Mouse (Mus musculus): ENCODE measurements around the gene Eif4ebp2. TPM values are rescaled to one million over a fixed set of nuclear protein-coding genes. Genes with fewer than 3 reads are reported as not detected.

Gene Eif4ebp2
- polyA plus RNA-seq, 1 experiment from 2014 or later: 40.7 TPM

DNA sequence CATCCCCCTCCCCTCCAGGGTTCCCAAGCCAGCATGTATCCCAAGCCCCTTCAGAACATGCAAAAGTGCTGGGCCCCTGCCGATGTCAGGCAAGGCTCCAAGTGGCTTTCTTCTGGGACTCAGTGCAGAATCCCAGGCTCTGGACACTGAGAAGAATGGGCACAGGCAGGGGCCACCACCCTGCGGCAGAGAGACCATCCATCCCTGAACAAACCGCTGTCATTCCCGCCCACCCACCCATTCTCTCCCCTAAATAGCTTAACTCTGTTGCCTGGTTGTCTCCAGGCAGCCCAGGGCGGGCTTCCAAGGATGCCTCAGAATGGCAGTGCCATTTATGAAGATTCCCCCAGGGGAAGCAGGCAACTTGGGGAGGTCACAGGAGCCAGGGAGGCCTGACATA is 63.4 kb downstream of the Eif4ebp2 start:
- WGBS: 61% methylated on average over 5 of the region's 5 CpGs
- no peak for ATAC-seq (ENCODE audit: insufficient read depth, low FRiP score)
- no peaks in the 10 kb centered on the region for H3K27me3 ChIP-seq (ENCODE audit: control insufficient read depth, insufficient read depth, low read length)
- H3K27ac ChIP-seq (ENCODE audit: low read length): no peak overlapping the region
- no peaks in the 10 kb centered on the region for H3K36me3 ChIP-seq (ENCODE audit: control insufficient read depth, insufficient read depth, low read length)
- H3K4me3 ChIP-seq (replicated peaks; ENCODE audit: low read length): no peak overlapping the region
- no peak overlapping the region for H3K9ac ChIP-seq (ENCODE audit: low read length)
- no peaks in the 10 kb centered on the region for H3K9me3 ChIP-seq (replicated peaks; ENCODE audit: control insufficient read depth, low read length)
- no peak overlapping the region for H3K4me2 ChIP-seq (ENCODE audit: low read depth, low read length)
- peaks cover 6% of the 10 kb centered on the region for H3K4me1 ChIP-seq (ENCODE audit: control insufficient read depth, insufficient read depth, low read length)

DNA sequence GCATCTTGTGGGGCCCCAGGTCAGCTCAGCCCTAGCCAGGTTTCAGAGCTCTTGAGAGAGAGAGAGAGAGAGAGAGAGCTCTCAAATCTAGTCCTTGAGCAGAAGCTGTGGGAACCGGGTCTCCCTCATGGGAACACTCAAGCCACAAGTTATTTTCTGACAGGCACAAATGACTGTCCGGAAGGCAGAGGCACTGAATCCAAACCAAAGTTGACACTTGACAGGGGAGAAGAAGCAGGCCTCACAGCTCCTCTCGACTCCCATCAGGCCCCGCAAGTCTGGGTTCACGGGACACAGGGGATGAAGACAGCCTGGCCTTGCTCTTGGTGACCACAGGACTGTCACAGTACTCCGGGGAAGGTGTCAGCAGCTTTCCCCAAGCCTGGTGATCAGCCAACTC is 66.2 kb downstream of the Eif4ebp2 start:
- Histone ChIP-seq H3K27me3 (ENCODE audit: control insufficient read depth, insufficient read depth, low read length) (no peaks in the 10 kb centered on the region), H3K4me1 (ENCODE audit: control insufficient read depth, insufficient read depth, low read length) (peaks cover 14% of the 10 kb centered on the region), H3K27ac (ENCODE audit: low read length) (no peak overlapping the region), H3K9me3 (replicated peaks; ENCODE audit: control insufficient read depth, low read length) (no peaks in the 10 kb centered on the region), H3K4me3 (replicated peaks; ENCODE audit: low read length) (no peak overlapping the region), H3K4me2 (ENCODE audit: low read depth, low read length) (no peak overlapping the region), H3K36me3 (ENCODE audit: control insufficient read depth, insufficient read depth, low read length) (no peaks in the 10 kb centered on the region), H3K9ac (ENCODE audit: low read length) (no peak overlapping the region)
- WGBS: 37% methylated on average over 6 of the region's 6 CpGs
- ATAC-seq (ENCODE audit: insufficient read depth, low FRiP score): no peak

DNA sequence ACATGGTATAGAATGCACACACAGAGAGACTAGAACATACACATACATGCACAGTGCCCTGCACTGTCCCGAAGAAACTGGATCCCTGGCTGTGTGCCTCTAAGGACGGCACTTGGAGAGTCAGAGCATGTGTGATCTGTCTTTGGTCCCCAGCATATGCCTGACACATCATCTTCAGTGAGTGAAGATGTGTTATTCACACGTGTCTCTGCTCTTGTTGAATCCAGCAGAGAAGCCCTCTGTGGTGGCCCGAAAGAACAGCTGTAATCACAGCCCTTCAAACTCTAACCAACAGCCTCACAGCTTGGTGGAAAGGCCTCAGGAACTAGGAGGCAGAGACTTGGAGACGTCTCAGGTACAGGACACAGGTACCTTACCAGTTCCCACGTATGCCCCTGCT is 67.3 kb downstream of the Eif4ebp2 start:
- no peaks in the 10 kb centered on the region for H3K9me3 ChIP-seq (replicated peaks; ENCODE audit: control insufficient read depth, low read length)
- no peak overlapping the region for H3K4me2 ChIP-seq (ENCODE audit: low read depth, low read length)
- no peak for ATAC-seq (ENCODE audit: insufficient read depth, low FRiP score)
- H3K36me3 ChIP-seq (ENCODE audit: control insufficient read depth, insufficient read depth, low read length): no peaks in the 10 kb centered on the region
- H3K4me3 ChIP-seq (replicated peaks; ENCODE audit: low read length): no peak overlapping the region
- no peak overlapping the region for H3K27ac ChIP-seq (ENCODE audit: low read length)
- H3K27me3 ChIP-seq (ENCODE audit: control insufficient read depth, insufficient read depth, low read length): no peaks in the 10 kb centered on the region
- WGBS: 75% methylated on average over 6 of the region's 6 CpGs
- H3K4me1 ChIP-seq (ENCODE audit: control insufficient read depth, insufficient read depth, low read length): peaks cover 20% of the 10 kb centered on the region
- no peak overlapping the region for H3K9ac ChIP-seq (ENCODE audit: low read length)

DNA sequence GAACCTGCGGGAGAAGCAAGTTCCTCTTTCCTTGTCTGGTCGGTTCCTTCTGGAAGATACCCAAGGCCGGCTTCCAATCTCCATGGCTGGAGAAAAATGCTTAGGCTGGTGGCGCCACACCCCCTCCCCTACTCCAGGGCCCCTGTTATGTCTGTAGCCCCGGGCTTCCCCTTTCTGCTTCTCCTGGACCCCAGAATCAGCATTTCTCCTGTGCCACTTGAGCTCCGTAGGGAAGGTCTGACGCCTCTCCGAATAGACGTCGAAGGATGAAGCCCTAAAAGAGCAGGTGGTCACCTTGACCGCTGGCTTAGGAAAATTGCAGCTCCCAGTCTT is 68.8 kb downstream of the Eif4ebp2 start:
- ATAC-seq (ENCODE audit: insufficient read depth, low FRiP score): no peak; the same call in 1 of the 2 replicates
- H3K4me1 ChIP-seq (ENCODE audit: control insufficient read depth, insufficient read depth, low read length): peaks cover 26% of the 10 kb centered on the region

DNA sequence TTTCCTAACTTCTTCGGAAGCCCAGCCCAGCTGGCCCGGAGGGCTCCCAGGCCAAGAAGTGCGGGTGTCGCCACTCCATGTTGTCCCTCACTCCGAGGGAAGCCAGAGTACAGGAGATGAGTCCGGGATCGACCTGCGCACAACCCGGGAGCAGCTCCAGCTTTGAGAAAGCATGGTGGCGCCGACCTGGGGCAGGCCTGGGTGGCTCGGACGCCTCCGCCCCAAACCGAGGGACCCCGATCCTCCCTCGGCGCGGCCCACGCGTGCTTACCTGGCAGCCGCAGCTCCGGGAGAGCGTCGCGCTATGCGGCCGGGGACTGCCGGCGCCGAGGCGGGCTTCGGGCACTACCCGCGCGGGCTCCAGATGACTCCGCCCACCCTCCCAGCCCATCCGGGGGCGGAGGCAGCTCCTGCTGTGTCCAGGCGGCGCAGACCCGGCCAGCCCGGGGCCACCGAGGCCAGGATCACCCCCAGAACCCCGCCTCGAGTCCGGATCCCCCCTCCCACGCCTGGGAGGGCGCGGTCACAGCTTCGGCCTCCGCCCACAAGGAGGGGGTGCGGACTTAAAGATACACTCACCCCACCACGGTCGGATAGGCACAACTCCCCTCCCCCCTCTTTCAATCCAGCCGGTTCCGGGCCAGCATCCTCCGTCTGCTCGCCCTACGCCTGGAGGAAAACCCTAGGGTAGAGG is 69.3 kb downstream of the Eif4ebp2 start, which contains the start of gene Pald1:
Gene Pald1, minus strand, starts transcription at position 510 of the 694 bp plus-strand sequence.
- H3K4me1 ChIP-seq (ENCODE audit: control insufficient read depth, insufficient read depth, low read length): peaks cover 26% of the 10 kb centered on the region
- H3K27ac ChIP-seq (ENCODE audit: low read length): 0 out of 2 replicates have a peak within 1 kb of the TSS, but pooled peaks have one; percentile 21
- no peaks in the 10 kb centered on the region for H3K36me3 ChIP-seq (ENCODE audit: control insufficient read depth, insufficient read depth, low read length)
- H3K27me3 ChIP-seq (ENCODE audit: control insufficient read depth, insufficient read depth, low read length): no peaks in the 10 kb centered on the region
- WGBS: under 1% methylated on average over 56 of the region's 60 CpGs
- peak within 1 kb of the TSS; percentile 80 for H3K4me2 ChIP-seq (ENCODE audit: low read depth, low read length)
- peak; percentile 85 for ATAC-seq (ENCODE audit: insufficient read depth, low FRiP score)
- peak within 1 kb of the TSS; percentile 58 for H3K4me3 ChIP-seq (replicated peaks; ENCODE audit: low read length)
- H3K9me3 ChIP-seq (replicated peaks; ENCODE audit: control insufficient read depth, low read length): no peaks in the 10 kb centered on the region
- H3K9ac ChIP-seq (ENCODE audit: low read length): peak within 1 kb of the TSS; percentile 83

More for the DNA sequence above, 68.8 kb downstream of the Eif4ebp2 start:
- Histone ChIP-seq H3K9ac (ENCODE audit: low read length) (peak overlapping the region; percentile 83), H3K4me2 (ENCODE audit: low read depth, low read length) (peak overlapping the region; percentile 80), H3K36me3 (ENCODE audit: control insufficient read depth, insufficient read depth, low read length) (no peaks in the 10 kb centered on the region), H3K27me3 (ENCODE audit: control insufficient read depth, insufficient read depth, low read length) (no peaks in the 10 kb centered on the region), H3K4me3 (replicated peaks; ENCODE audit: low read length) (peak overlapping the region; percentile 58), H3K9me3 (replicated peaks; ENCODE audit: control insufficient read depth, low read length) (no peaks in the 10 kb centered on the region), H3K27ac (ENCODE audit: low read length) (0 out of 2 replicates have a peak overlapping the region, but pooled peaks have one; percentile 21)
- WGBS: 5% methylated on average over 11 of the region's 11 CpGs

DNA sequence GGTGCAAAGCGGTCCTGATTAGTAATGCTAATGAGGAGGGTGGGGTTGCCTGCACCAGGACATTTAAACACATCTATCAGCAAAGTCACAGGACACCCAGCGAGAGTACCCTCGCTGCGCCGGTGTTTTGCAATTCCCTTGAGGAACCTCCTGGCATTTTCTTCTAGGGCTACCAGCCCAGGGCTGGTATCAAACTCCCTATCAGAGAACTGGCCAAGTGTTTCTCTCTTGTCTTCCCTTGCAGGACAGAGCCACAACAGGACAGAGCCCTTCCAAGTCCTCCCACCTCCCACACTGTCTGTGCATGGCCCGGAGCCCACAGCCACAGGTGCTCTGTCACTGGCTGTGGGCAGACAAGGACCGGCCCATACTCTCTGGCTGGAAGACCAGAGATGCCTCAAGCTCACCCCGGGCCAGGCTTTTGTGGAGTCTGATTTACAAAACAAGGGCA is 70.2 kb downstream of the Eif4ebp2 start:
- H3K27me3 ChIP-seq (ENCODE audit: control insufficient read depth, insufficient read depth, low read length): no peaks in the 10 kb centered on the region
- peak overlapping the region; percentile 80 for H3K4me2 ChIP-seq (ENCODE audit: low read depth, low read length)
- no peaks in the 10 kb centered on the region for H3K36me3 ChIP-seq (ENCODE audit: control insufficient read depth, insufficient read depth, low read length)
- 5% methylated on average over 8 of the region's 8 CpGs for WGBS
- peak overlapping the region; percentile 58 for H3K4me3 ChIP-seq (replicated peaks; ENCODE audit: low read length)
- no peak overlapping the region for H3K27ac ChIP-seq (ENCODE audit: low read length)
- H3K9ac ChIP-seq (ENCODE audit: low read length): peak overlapping the region; percentile 83
- ATAC-seq (ENCODE audit: insufficient read depth, low FRiP score): no peak
- no peaks in the 10 kb centered on the region for H3K9me3 ChIP-seq (replicated peaks; ENCODE audit: control insufficient read depth, low read length)
- H3K4me1 ChIP-seq (ENCODE audit: control insufficient read depth, insufficient read depth, low read length): peaks cover 26% of the 10 kb centered on the region

DNA sequence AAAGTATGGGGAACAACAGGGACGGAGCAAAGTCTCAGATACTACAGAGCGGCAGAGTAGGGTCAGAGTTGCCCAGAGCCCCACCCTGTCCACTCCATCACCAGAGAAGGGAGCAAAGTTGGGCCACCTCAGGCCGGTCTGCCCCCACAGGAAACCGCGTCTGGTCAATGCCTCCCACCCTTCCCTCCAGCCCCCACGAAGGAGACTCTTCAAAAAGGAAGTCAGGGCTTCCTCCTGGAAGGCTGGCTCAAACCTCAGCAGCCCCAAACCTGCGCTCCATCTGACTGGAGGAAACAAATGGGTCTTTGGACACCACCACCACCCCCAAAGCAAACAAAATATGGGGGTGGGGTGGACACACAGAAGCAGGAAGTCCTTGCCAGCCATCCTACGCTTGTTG is 70.6 kb downstream of the Eif4ebp2 start:
- Histone ChIP-seq H3K4me1 (ENCODE audit: control insufficient read depth, insufficient read depth, low read length) (peaks cover 26% of the 10 kb centered on the region), H3K4me2 (ENCODE audit: low read depth, low read length) (peak overlapping the region; percentile 80), H3K9me3 (replicated peaks; ENCODE audit: control insufficient read depth, low read length) (no peaks in the 10 kb centered on the region), H3K27ac (ENCODE audit: low read length) (no peak overlapping the region; the same call in 1 of the 2 replicates), H3K4me3 (replicated peaks; ENCODE audit: low read length) (peak overlapping the region; percentile 58), H3K27me3 (ENCODE audit: control insufficient read depth, insufficient read depth, low read length) (no peaks in the 10 kb centered on the region), H3K9ac (ENCODE audit: low read length) (peak overlapping the region; percentile 14; the same call in 1 of the 2 replicates), H3K36me3 (ENCODE audit: control insufficient read depth, insufficient read depth, low read length) (no peaks in the 10 kb centered on the region)
- no peak for ATAC-seq (ENCODE audit: insufficient read depth, low FRiP score)
- 22% methylated on average over 8 of the region's 8 CpGs for WGBS

DNA sequence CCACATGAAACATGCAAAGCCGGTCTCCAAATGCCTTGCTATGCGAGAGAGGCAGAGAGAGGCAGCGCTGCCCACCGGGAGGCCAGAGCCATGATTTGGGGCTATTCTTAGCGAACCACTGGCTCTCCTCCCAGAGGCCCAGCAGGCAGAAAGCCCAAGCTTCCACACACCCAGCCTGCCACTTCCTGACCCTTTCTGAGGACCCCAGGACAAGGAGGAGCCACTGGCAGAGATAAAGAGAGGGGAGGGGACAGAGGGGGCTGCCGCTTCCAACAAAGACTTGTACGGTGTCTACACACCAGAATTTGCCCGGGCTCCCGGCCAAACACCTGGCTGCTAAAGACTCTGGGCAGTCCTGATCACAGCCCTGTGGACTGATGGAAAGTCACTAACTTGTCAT is 72.3 kb downstream of the Eif4ebp2 start:
- H3K4me2 ChIP-seq (ENCODE audit: low read depth, low read length): peak overlapping the region; percentile 80
- peaks cover 27% of the 10 kb centered on the region for H3K4me1 ChIP-seq (ENCODE audit: control insufficient read depth, insufficient read depth, low read length)
- peak overlapping the region; percentile 21 for H3K27ac ChIP-seq (ENCODE audit: low read length)

DNA sequence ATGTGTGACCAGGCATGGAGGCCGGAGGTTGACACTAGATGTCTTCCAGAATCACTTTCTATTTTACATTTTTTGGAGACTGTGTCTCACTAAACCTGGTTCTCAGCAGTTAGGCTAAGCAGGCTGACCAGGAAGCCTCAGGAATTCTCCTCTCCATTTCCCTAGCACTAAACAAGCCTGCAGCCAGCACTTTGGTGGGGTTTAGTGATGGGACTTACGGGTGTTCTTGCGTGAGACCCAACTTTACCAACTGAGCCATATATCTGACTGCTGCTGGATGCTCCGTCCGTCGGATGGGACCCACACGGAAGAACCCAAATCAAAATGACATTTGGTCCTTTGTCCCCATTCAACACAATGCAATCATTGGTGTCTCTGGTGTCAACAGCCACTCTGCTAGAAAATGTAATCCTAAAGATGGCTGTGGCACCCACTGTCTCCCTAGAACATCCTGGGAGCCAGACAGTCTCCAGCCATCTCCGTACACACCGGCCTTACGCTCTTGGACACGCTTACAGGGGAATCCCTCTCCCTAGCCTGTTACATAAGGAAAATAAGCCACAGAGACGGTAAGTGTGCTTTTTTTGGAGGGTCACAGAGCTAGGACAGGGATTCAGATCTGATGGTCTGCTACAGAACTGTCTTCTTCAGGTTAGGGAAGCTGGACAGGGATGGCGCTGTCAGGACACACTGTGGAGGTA is 73.0 kb downstream of the Eif4ebp2 start:
- H3K27me3 ChIP-seq (ENCODE audit: control insufficient read depth, insufficient read depth, low read length): no peaks in the 10 kb centered on the region
- no peak overlapping the region for H3K4me3 ChIP-seq (replicated peaks; ENCODE audit: low read length)
- H3K4me1 ChIP-seq (ENCODE audit: control insufficient read depth, insufficient read depth, low read length): peaks cover 33% of the 10 kb centered on the region
- peak overlapping the region; percentile 21; the same call in 1 of the 2 replicates for H3K27ac ChIP-seq (ENCODE audit: low read length)
- H3K9me3 ChIP-seq (replicated peaks; ENCODE audit: control insufficient read depth, low read length): no peaks in the 10 kb centered on the region
- peak overlapping the region; percentile 80; the same call in 1 of the 2 replicates for H3K4me2 ChIP-seq (ENCODE audit: low read depth, low read length)
- ATAC-seq (ENCODE audit: insufficient read depth, low FRiP score): no peak
- no peaks in the 10 kb centered on the region for H3K36me3 ChIP-seq (ENCODE audit: control insufficient read depth, insufficient read depth, low read length)
- H3K9ac ChIP-seq (ENCODE audit: low read length): 0 out of 2 replicates have a peak overlapping the region, but pooled peaks have one; percentile 28
- WGBS: 91% methylated on average over 13 of the region's 13 CpGs

More for the DNA sequence above, 72.3 kb downstream of the Eif4ebp2 start:
- Histone ChIP-seq H3K27me3 (ENCODE audit: control insufficient read depth, insufficient read depth, low read length) (no peaks in the 10 kb centered on the region), H3K36me3 (ENCODE audit: control insufficient read depth, insufficient read depth, low read length) (no peaks in the 10 kb centered on the region), H3K9ac (ENCODE audit: low read length) (peak overlapping the region; percentile 28; the same call in 1 of the 2 replicates), H3K9me3 (replicated peaks; ENCODE audit: control insufficient read depth, low read length) (no peaks in the 10 kb centered on the region), H3K4me3 (replicated peaks; ENCODE audit: low read length) (no peak overlapping the region)
- WGBS: 18% methylated on average over 9 of the region's 9 CpGs
- 0 out of 2 replicates have a peak, but pooled peaks have one; percentile 1 for ATAC-seq (ENCODE audit: insufficient read depth, low FRiP score)
